Mouse (Mus musculus) erythroblast, embryonic 14.5 days (primary cell): Measurements from ENCODE around the gene Dcun1d1.

ENCODE experiments used
- GATA1 ChIP-seq: IDR thresholded peaks from 2 replicates; pipeline ENCODE4 v1.6.1; 2012; ENCODE audit warnings: low read length, inconsistent platforms, mixed read lengths
- TAL1 ChIP-seq: IDR thresholded peaks from 3 replicates; pipeline ENCODE4 v1.6.1; 2012; ENCODE audit warnings: low read length, inconsistent platforms, mixed read lengths

DNA sequence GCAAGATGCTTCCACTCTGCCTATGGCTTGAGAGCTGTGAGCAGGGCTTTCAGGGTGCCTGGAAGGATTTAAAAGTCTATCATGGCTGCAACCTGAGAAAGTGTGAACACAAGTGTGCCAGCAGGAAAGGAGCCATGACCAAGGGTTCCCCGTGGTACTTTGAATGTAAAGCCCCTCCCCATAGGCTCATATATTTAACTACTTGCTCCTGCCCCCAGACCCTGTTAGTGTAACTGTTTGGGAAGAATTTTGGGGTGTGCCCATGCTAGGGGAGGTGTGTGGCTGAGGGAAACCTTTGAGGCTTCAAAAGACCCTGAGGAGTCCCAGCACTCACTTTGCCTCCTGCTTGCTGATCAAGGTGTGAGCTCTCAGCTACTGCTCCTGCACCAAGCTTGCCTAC lies 15.9 kb upstream of the Dcun1d1 start:
- TF ChIP-seq GATA1, result no peak
- TF ChIP-seq TAL1, result no peak
